Mouse (Mus musculus): ENCODE data around the gene Arrdc5.

Arrdc5 gene

DNA sequence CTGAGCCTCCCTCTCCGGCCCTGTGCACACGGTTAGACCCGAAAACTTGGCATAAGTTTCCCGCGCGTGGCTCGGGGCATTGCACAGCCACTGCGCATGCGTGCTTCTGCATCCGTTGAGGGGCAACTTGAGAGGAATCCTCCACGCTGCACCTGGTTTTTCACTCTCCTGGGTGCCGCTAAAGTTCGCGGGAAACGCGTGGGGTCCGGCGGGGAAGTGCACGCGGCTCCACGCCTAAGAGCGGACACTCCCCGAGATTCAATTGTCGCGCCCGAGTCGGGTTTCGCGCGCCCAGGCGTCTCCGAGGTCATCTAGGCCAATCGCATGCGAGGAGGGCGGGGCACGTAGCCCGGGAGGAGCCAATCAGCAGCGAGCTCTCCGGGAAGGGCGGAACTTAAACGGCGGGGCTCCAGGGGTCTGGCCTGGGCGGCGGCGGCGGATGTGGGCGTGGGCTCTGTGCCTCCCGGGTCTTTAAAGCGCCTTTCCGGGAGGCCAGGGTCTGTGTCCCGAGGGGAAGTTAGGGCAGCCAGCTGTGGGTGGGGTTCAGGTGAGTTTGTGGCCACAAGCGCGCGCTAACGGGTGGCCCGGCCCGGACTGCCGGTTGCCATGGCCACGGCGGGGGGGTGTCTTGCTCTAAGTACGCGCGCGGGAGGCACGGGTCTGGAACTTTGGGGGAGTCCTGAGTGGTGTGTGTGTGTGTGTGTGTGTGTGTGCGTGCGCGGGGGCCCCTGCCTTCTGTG lies 3.9 kb upstream of the Arrdc5 start:
- DNase-seq (ENCODE audit: low read depth), result peak; percentile 99

DNA sequence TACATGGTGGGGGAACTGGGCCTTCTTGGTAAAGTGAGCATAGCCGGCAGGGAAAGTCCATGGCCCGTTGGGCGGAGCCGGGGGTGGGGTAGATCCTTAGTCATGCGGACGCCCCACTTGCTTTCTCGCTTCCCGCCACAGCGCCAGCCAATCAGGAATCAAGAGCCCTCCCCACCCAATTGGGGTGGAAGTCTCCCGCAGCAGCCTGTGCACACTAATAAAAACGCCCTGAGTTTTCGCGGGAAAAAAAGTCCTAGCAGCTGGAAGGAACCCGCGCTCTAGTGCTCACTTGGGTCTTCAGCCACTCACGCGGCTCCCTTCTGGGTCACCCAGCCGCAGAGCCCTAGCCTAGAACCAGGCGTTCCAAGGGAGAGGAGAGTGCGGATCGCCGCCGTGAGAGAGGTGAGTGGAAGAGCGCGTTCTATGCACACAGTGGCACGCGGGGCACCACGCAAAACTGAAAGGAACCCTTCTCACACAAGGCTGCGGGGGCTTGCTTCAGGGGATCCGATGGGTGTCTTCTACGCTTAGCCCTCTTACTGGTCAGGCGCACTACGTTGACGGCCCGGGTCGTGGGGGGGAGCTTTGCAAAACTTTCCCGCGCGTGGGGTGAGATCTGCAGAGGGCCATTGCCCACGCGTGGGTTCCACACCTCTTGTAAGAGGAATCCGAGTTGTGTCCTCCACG lies 3.2 kb upstream of the Arrdc5 start, which contains the start of gene Uhrf1:
Gene Uhrf1, plus strand, starts transcription at position 162 of the 687 bp plus-strand sequence.
- peak; percentile 90 for DNase-seq (ENCODE audit: low read depth)

DNA sequence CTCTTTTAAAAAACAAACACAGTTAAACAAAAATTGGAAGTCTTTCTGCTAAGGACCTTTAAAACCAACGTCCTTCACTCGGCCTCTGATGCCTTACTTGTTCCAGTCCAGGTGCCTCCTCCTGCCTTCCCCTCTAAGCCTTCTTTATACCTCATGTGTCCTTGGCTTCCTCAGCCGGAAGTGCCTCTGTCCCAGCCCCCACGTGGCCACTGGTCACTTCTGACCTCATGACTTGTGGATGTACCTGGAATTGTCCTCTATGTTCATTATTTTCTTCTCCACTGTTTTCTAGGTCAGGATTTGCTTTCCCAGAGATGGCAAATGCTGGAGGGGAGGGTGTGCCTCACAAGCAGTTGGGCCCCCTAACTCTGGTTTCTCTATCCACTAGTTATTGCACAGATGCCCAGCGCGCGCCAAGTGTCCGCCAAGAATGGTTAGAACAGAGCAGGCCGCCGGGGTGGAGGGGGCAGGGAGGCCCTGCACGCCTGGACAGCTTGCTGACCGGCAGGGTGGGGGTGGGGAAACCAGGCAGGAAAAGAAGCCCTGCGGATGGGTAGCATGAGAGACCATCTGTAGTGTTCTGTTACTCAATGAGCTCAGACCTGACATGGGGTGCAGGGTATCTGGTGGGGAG lies 2.4 kb upstream of the Arrdc5 start:
- DNase-seq (ENCODE audit: low read depth), result no peak

DNA sequence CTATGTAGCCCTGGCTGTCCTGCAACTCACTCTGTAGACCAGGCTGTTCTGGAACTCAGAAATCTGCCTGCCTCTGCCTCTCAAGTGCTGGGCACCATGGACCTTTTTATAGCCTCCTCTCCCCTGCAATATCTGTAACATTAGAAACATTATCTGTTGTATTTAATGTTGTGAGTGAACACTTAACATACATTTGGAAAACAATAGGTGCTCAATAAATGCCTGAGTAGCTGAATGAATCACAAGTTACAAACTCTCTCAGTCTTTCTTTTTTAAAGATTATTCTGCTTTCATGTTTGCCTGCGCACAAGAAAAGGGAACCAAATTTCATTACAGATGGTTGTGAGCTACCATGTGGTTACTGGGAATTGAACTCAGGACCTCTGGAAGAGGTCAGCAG lies 1.8 kb downstream of the Arrdc5 start:
- no peak for DNase-seq (ENCODE audit: low read depth)

DNA sequence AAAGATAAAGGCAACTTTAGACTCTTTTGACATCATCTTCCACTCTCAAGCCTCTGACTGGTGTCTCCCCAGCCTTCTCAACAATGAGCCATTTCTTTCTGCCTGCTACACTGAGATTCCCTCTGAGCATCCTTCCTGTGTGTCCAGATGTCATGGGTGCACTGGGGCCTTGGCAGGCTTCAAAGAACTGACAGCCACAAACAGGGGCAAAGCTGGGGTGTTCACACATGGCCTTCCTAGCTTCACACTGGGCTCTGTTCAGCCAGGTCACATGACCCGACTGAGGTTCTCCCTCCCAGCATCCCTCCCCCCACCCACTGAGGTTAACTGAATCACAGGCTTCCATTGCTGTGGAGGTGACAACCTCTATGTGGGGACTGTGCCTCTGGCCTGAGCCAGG lies 3.9 kb downstream of the Arrdc5 start:
- no peak for DNase-seq (ENCODE audit: low read depth)

DNA sequence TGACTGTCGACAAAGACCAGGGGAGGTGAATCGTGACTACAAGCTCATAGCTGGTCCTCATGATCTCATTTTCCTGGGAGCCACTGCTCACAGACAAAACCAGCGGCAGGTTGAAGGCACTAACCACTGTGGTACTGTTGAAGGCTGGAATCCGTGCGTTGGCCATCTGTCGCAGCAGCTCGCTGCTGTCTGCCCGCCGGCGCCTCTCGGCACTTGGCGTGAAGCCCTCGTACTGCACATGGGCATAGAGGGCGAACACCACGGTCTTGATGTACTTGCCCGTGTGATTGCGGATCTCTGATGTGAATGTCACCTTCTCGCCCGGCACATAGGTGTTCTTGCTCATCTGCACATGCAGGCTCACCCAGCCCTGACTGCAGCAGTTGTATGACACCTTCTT lies 5.8 kb downstream of the Arrdc5 start:
- no peak for DNase-seq (ENCODE audit: low read depth)

DNA sequence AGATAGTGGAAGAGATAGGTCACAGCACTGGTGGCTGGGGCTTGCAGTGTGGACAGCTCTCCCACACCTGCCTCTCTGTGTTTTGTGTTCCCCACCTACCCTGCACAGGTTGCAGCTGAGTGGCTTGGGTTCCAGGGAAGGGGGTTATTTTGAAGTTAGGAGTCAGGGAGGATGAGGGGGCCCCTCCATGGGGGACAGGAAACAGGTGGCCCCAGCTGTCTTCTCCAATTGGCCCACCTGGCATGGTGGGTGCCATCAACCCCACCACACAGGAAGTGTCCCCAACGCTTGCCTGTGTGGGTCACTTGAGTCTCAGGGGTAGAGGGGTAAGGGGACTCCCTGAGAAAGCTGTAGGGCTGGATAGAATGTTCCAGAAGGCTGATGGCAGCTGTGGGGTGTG lies 6.8 kb downstream of the Arrdc5 start:
- no peak for DNase-seq (ENCODE audit: low read depth)

DNA sequence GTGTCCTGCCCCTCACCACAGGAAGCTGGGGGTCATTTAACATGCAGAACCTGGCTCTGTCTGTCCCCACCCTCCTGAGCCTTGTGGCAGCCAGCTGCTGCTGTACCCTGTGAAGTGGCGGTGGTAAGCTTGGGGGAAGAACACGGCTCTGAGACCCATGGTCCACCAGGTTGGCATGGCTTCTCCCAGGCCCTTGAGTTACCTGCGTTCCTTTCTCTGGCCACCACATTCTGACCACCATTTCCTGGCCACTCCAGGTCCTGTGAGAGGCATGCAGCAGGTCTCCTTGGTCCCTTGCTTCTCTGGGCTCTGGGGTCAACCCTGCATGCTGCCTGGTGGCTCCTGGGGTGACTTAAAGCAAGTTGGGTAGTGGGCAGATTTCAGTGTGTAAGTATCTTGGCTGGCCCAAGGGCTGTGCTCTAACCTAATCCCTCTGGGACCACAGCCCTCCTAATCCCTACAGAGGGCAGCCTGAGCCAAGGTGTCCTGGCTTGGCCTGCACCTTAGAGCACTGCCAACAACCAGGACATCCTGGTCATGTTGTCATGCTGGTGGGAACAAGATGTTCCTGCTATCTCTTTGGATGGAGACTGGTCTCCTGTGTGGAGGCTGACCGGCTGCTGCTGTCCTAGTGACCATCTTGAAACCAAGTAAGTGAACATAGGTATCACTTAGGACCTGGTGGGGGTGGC lies 7.4 kb downstream of the Arrdc5 start, which contains the start of gene Plin3:
Gene Plin3, minus strand, starts transcription at position 343 of the 692 bp plus-strand sequence.
- no peak for DNase-seq (ENCODE audit: low read depth)

DNA sequence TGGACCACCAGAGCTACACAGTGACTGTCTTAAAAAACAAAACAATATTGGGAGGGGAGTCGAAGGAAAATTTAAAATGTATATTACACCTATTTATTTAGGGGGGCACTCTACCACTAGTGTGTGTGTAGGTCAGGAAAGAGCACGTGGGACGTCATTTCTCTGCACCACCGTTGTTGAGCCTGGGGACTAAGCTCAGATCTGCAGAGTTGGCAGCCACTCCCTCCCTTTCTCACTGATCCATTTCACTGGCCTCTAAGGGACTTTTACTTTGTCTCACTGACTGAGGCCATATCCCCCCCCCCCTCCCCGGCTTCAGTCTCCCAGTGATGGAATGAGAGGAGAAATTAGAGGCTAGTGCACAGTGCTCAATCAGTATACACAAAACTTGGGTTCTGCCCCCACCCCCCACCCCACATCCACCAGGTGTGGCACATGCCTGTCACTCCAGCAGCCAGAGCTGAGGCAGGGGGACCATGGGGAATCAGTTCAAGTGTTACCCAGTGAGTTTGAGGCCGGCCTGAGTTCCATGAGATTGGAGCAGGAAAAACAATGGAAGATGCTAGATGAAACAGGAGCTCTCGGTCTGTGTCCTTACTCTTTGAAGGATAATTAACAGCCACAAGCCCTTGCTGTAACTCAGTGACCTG lies 8.1 kb downstream of the Arrdc5 start:
- DNase-seq (ENCODE audit: low read depth), result no peak

DNA sequence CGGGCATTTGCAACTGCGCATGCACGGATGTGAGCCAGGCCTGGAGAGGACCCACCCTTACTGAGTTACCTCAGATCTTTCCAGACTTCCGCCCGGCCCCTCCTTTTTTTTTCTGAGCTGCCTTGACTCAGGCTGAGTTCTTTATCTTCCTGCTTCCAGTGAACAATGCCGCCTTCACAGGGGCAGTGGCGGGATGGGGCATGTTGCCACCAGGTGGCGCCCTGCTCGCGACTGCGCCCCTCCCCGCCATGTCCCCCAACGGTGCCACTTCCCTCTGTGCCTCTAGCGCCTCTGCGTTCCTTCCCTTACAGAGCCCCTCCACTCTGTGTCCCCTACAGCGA lies 8.9 kb downstream of the Arrdc5 start:
- peak; percentile 94 for DNase-seq (ENCODE audit: low read depth)

DNA sequence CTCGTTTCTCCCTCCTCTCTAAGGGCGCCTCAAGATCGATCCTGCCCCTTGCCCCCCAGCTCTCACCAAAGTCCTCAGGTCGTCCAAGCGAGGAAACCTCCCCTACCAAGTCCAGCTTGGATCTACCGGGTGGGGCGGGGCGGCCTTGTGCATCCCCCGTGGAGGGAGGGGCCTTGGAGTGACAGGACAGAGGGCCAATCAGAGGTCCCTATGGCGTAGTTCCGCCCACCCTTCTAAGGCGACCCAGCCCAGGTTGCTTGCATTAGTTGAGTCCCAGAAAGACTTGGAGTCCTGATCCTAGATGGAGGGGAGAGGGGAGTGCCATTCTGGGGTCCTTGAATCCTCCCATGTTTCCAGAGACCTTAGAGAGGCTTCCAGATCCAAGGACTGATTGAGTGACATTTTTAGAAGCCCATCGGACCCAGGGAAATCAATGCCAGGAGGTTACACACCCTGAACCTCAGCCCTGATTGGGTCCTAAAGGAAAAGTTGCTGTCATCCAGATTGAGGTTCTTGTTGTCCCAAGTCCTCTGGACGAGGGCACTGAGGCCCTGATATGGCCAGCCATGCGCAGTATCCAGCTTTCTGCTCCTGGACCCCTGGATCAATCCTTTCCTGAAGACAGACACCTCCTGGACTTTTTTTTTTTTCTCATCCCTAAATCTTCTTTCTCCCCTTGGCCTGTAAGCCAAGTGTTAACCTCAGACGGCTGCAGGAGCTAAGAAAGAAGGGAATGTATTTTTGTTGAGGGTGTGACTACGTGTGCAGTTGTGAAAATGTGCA lies 9.5 kb downstream of the Arrdc5 start:
- DNase-seq (ENCODE audit: low read depth), result peak; percentile 95

DNA sequence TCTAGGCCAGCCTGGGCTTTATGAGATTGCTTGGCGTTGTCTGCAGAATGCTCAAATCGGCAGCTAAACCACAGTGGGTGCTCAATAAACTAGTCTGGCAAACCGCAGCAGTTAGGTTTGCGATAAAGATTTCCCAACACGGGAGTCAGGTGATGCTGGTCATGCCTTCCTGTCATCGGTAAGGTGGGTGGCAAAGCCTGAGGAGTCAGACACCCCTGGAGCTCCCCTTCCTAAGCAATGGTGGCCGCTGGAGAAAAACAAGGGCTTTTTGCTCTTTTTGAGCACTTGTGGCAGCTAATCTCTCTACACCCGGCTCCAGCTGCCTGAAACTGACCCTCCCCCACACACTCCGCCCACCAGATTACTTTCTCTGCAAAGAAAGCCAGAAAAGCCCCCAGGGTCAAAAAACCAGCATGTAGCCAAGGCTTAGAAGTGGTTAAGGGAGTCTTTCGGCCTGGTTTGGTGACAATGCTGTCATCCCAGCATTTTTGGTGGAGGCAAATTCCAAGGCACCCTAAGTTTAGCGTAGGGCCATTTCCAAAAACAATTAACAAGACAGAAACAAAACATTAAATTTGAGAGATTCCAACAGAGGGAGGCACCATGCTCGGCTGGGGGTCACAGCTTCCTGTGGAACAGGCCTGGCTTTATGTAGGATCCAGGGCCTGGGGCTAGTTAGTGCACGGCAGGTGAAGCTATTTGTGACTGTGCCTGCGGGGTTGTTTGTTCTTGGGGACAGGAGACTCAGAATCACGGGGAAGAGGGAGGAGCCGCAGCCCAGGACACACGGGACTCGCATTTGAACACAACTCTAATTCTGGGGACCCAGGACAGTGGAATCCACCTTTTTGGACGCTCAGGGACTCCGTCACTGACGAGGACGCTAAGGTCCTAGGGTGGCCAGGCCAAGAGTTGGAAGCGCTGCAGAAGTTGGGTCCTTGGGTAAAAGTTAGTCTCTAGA lies 10.4 kb downstream of the Arrdc5 start:
- peak; percentile 82 for DNase-seq (ENCODE audit: low read depth)

DNA sequence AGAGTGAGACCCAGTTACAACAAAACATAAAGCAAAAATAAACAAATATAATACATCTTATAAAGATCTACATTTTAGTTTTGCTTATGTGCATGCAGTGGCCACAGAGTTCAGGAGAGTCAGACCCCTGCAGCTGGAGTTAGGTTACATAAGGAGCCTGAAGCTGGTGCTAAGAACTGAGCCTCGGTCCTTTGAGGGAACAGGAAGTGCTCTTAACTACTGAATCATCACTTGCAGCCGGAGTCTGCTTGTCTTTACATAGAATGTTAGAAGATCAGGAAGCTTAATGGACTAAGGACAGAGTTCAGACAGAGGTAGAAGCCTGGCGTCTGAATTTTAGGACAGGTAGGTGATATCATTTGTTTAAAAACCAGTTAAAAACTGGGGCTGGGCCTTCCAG lies 11.2 kb downstream of the Arrdc5 start:
- DNase-seq (ENCODE audit: low read depth), result no peak

DNA sequence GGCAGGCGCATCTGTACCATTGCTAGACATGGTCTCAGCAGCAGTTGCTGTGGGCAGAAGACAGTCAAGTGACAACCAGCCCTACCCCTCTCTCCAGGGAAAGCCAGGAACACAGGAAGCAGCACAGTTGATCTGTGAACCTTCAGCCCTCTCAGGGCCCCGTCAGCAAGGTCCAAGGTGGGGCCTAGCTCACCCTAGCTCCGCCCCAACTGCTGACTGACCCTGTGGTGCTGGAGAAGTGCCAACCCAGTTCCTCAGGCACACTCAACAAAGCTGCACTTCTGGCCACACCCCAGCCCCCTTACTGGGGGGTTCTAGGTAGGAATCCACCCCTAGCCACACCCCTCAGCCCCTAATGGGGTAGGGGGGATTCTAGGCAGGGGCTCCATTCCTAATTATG lies 12.3 kb downstream of the Arrdc5 start:
- DNase-seq (ENCODE audit: low read depth), result no peak

DNA sequence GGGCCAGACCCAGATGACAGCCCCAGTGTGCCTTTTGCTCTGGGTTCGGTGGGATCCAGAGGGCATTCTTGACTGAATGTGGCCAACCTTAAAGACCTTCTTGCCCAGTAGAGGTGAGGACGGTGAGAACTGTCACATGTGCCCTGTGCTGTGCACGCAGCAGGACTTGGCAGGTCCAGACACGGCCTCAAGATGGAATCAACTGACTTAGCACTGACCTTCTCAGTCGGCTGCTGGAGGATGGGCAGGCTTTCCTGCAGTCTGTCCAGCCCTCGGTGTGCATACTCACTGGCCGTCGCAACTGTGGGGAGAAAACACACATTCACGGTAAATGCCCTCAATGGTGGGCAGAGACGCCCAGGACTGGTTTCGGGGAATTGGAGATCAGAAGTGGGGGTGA lies 14.1 kb downstream of the Arrdc5 start:
- DNase-seq (ENCODE audit: low read depth), result no peak

DNA sequence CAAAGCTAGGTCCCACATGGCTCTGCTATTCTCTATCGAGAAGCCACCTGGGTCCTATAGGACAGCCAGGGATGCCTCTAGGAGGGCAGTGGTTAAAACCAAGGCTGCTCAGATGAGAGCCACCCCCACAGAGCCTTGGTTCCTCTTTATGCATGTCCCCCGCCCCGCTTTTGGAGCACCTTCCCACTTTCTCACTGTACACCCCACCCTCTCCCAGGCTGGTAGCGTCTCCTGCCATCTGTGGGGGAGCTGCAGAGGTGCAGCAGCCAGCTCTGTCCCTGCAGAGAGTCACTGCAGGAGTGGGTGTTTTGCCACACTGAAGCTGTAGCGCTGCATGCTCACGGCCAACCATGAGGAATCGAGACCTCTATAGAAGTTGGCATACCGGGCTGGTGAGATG lies 16.8 kb downstream of the Arrdc5 start:
- no peak for DNase-seq (ENCODE audit: low read depth)

DNA sequence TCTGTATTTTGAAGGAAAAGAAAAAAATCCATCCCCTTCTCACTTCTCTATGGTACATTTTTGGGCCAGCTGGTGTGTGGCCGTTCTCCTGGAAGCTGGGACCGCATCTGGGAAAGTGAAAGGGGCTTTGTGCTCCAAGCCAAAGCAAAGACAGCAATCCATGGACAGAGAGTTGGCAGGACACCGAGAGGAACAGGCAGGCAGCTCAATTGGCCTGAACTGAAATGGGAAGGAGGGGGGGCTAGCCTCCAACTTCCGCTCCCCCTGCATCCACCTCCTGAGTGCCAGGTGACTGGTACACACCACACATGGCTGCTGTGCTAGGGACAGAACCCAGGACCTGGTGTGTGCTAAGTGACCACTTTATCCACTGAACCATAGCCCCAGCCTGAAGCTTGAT lies 17.3 kb downstream of the Arrdc5 start:
- DNase-seq (ENCODE audit: low read depth), result no peak

DNA sequence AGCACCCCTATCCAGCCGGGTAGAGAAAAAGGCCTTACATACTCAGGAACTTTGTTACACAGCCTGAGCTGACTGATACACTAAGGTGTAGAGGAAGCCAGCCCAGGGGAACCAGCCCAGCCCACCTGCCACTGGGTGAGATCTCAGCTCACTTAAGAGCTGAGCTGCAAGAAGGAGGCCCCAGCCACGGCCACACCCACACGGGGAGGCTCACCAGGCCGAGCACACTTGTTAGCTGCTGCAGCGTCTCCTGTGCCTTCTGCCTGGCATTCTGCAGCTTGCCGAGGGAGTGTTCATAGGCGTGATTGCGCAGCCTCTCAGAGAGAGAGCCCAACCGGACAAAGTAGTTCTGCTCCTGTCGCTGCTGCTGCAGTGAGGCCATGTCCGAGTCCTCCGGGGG lies 18.9 kb downstream of the Arrdc5 start:
- no peak for DNase-seq (ENCODE audit: low read depth)

DNA sequence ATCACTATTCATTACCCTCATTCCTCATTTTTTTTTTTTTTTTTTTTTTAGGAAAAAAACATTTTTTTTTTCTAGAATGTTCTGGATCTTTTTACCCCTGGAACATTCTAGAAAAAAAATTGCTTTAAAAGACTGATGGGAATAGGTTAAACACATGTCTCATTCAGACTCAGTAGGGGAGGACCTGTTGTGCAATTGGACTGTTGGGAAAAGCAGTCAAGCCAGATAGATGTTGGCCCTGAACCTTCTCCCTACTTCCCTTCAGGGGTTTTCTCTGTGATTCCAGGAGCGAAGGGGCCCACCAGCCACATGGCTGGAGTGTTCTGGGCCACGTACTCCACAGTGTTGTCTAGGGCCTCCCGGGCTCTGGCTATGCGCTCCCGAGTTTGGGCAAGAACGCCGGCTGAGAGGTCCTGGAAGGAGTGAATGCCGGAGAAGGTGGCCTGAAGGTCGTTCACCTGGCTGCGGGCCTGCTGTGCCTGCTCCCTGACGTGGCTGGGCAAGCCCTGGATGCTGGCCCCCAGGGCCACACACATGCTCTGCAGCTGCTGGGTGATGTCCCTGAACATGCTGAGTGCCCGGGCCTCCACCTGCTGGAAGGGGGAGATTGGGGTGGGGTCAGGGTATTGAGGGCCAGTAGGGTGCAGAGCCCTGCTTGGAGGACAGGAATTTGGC lies 20.5 kb downstream of the Arrdc5 start:
- no peak for DNase-seq (ENCODE audit: low read depth)

DNA sequence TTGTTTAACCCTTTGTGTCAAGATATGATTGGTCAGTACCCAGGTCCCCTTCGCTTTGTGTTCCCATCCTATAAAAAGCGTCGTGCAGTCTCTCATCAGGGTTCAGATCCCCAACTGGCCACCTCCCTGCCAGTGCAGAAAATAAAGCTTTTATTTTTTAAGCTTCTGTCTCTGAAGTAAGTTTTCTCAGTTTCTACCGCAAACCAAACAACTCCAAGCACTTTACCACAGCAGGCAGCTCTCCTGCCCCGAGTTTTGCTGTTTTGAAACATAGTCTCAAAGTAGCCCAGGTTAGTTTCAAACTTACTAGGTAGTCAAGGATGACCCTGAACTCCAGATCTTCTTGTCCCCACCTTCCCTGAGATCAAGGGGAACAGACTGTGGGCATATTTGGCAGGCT lies 21.7 kb downstream of the Arrdc5 start:
- no peak for DNase-seq (ENCODE audit: low read depth)

All from induced T-regulatory cell, adult 2 months (primary cell).